Mouse (Mus musculus) forebrain, embryonic 13.5 days (tissue): ENCODE data around the gene Olfr1513. TPM values are rescaled to one million over a fixed set of nuclear protein-coding genes. Genes with fewer than 3 reads are reported as not detected.
"Not testable (repeated sequence)": the region's sequence is repeated elsewhere in the genome, so short reads cannot be mapped to it uniquely, and the experiment has no call there.

ENCODE experiments used
- ATAC-seq: fragments of 200-750 bp; cut with Nextera tagmentation; 2 replicates; pipeline ENCODE4 v1.8.0; 2017
- H3K27ac ChIP-seq: fragments of 300-500 bp; sonication (generic); 2 replicates; pipeline ENCODE4 v1.5.1; 2015; ENCODE audit warnings: inconsistent platforms, mild to moderate bottlenecking, moderate library complexity
- H3K27me3 ChIP-seq: fragments of 300-500 bp; sonication (generic); 2 replicates; pipeline ENCODE4 v1.6.1; 2015; ENCODE audit warnings: mild to moderate bottlenecking, inconsistent platforms
- H3K36me3 ChIP-seq: fragments of 300-500 bp; sonication (generic); 2 replicates; pipeline ENCODE4 v1.6.1; 2015; ENCODE audit warnings: mild to moderate bottlenecking, inconsistent platforms; ENCODE audit not compliant: poor library complexity, severe bottlenecking
- H3K4me1 ChIP-seq: fragments of 300-500 bp; sonication (generic); 2 replicates; pipeline ENCODE4 v1.6.1; 2015; ENCODE audit warnings: inconsistent platforms
- H3K4me2 ChIP-seq: fragments of 300-500 bp; sonication (generic); 2 replicates; pipeline ENCODE4 v1.6.1; 2015; ENCODE audit warnings: inconsistent platforms, mild to moderate bottlenecking, moderate library complexity
- H3K4me3 ChIP-seq: fragments of 300-500 bp; sonication (generic); 2 replicates; pipeline ENCODE4 v1.5.1; 2015; ENCODE audit warnings: mild to moderate bottlenecking, inconsistent platforms
- H3K9ac ChIP-seq: fragments of 300-500 bp; sonication (generic); 2 replicates; pipeline ENCODE4 v1.6.1; 2015; ENCODE audit warnings: mild to moderate bottlenecking, inconsistent platforms
- H3K9me3 ChIP-seq: fragments of 300-500 bp; sonication (generic); replicated peaks from 2 replicates; pipeline ENCODE4 v1.6.1; 2016; ENCODE audit warnings: inconsistent platforms
- WGBS: fragments of 180-500 bp; shearing (Covaris S2); methylation state at CpG from one replicate; pipeline ENCODE4 v1.1.7; 2015; 5-methylcytosine and 5-hydroxymethylcytosine counted together
- polyA plus RNA-seq: library from polyadenylated mRNA; unstranded; fragments of >200 nt; fragmentation: Nextera tagmentation; extraction: Ambion mirVana; gene quantifications from 2 replicates; pipeline ENCODE4 v1.2.1, GENCODE M21; 2015

Gene Olfr1513
- not detected in 2 replicates for polyA plus RNA-seq

- Histone ChIP-seq H3K27me3 (no peaks in the 10 kb centered on the region), H3K4me2 (no peak within 1 kb of the TSS), H3K4me1 (no peaks in the 10 kb centered on the region), H3K4me3 (no peak within 1 kb of the TSS), H3K36me3 (no peaks in the 10 kb centered on the region), H3K9me3 (no peaks in the 10 kb centered on the region), H3K27ac (no peak within 1 kb of the TSS), H3K9ac (no peak within 1 kb of the TSS)
- no peak for ATAC-seq
- 86% methylated on average over 4 of the region's 4 CpGs for WGBS
These were observed at the start of gene Olfr1513 for GRCm38 (mm10) chr14:52356308-52356707. Gene Olfr1513, minus strand, starts transcription at chr14:52356408.

GRCm38 (mm10) chr14:52397279-52397678 lies 41.1 kb upstream of the Olfr1513 start, which contains the start of gene Olfr1511:
Gene Olfr1511, minus strand, starts transcription at chr14:52397379.
- Histone ChIP-seq H3K9ac (no peak within 1 kb of the TSS), H3K27ac (no peak within 1 kb of the TSS), H3K36me3 (no peaks in the 10 kb centered on the region), H3K4me1 (no peaks in the 10 kb centered on the region), H3K4me3 (no peak within 1 kb of the TSS), H3K9me3 (no peaks in the 10 kb centered on the region), H3K4me2 (no peak within 1 kb of the TSS), H3K27me3 (no peaks in the 10 kb centered on the region)
- no peak for ATAC-seq
- WGBS = 82% methylated on average over 4 of the region's 4 CpGs

- H3K9ac ChIP-seq, H3K36me3 ChIP-seq, H3K9me3 ChIP-seq, H3K27me3 ChIP-seq, H3K27ac ChIP-seq, H3K4me3 ChIP-seq, ATAC-seq, H3K4me1 ChIP-seq, H3K4me2 ChIP-seq: not testable (repeated sequence)
- 89% methylated on average over 9 of the region's 9 CpGs for WGBS
These were observed 34.1 kb upstream of the Olfr1513 start for GRCm38 (mm10) chr14:52390084-52390848.

GRCm38 (mm10) chr14:52379068-52379467 lies 22.9 kb upstream of the Olfr1513 start, which contains the start of gene Olfr1512:
Gene Olfr1512, minus strand, starts transcription at chr14:52379168.
- Histone ChIP-seq H3K27ac (no peak within 1 kb of the TSS), H3K4me1 (no peaks in the 10 kb centered on the region), H3K4me3 (no peak within 1 kb of the TSS), H3K27me3 (no peaks in the 10 kb centered on the region), H3K9ac (no peak within 1 kb of the TSS), H3K9me3 (no peaks in the 10 kb centered on the region), H3K36me3 (no peaks in the 10 kb centered on the region), H3K4me2 (no peak within 1 kb of the TSS)
- no peak for ATAC-seq
- WGBS = 90% methylated on average over 2 of the region's 2 CpGs

GRCm38 (mm10) chr14:52368741-52369140 lies 12.5 kb upstream of the Olfr1513 start:
- Histone ChIP-seq H3K36me3 (no peaks in the 10 kb centered on the region), H3K4me3 (no peak overlapping the region), H3K4me1 (no peaks in the 10 kb centered on the region), H3K4me2 (no peak overlapping the region), H3K9ac (no peak overlapping the region), H3K9me3 (no peaks in the 10 kb centered on the region), H3K27ac (no peak overlapping the region), H3K27me3 (no peaks in the 10 kb centered on the region)
- 88% methylated on average over 3 of the region's 3 CpGs for WGBS
- no peak for ATAC-seq

- Histone ChIP-seq H3K27ac (no peak overlapping the region), H3K4me2 (peak overlapping the region; percentile 54; the same call in 1 of the 2 replicates), H3K4me3 (no peak overlapping the region), H3K36me3 (no peaks in the 10 kb centered on the region), H3K9me3 (0 out of 2 replicates have a peak, but pooled peaks cover 2% of the 10 kb centered on the region), H3K4me1 (no peaks in the 10 kb centered on the region), H3K9ac (no peak overlapping the region), H3K27me3 (no peaks in the 10 kb centered on the region)
- whole genome bisulfite sequencing = 78% methylated on average over 6 of the region's 6 CpGs
- ATAC-seq = 0 out of 2 replicates have a peak, but pooled peaks have one; percentile 1
These were observed 16.7 kb downstream of the Olfr1513 start for GRCm38 (mm10) chr14:52339512-52339852.

- Histone ChIP-seq H3K4me1 (no peaks in the 10 kb centered on the region), H3K4me3 (peak overlapping the region; percentile 28), H3K36me3 (no peaks in the 10 kb centered on the region), H3K27ac (no peak overlapping the region), H3K27me3 (no peaks in the 10 kb centered on the region), H3K4me2 (peak overlapping the region; percentile 54), H3K9me3 (no peaks in the 10 kb centered on the region), H3K9ac (peak overlapping the region; percentile 53)
- WGBS = 31% methylated on average over 21 of the region's 21 CpGs
- peak; percentile 80 for ATAC-seq
These were observed 17.3 kb downstream of the Olfr1513 start for GRCm38 (mm10) chr14:52338751-52339511.

- Histone ChIP-seq H3K27me3 (no peaks in the 10 kb centered on the region), H3K4me3 (no peak overlapping the region), H3K4me1 (peaks cover 39% of the 10 kb centered on the region), H3K9me3 (no peaks in the 10 kb centered on the region), H3K27ac (peak overlapping the region; percentile 65; the same call in 1 of the 2 replicates), H3K36me3 (no peaks in the 10 kb centered on the region), H3K9ac (no peak overlapping the region), H3K4me2 (no peak overlapping the region)
- ATAC-seq = no peak
- 25% methylated on average over 1 of the region's 3 CpGs for WGBS
These were observed 24.0 kb downstream of the Olfr1513 start for GRCm38 (mm10) chr14:52332171-52332570.

GRCm38 (mm10) chr14:52331069-52331750 lies 25.0 kb downstream of the Olfr1513 start:
- Histone ChIP-seq H3K9ac (no peak overlapping the region; the same call in 1 of the 2 replicates), H3K27me3 (no peaks in the 10 kb centered on the region), H3K27ac (peak overlapping the region; percentile 65), H3K4me2 (peak overlapping the region; percentile 32), H3K9me3 (no peaks in the 10 kb centered on the region), H3K36me3 (no peaks in the 10 kb centered on the region), H3K4me3 (no peak overlapping the region), H3K4me1 (peaks cover 48% of the 10 kb centered on the region)
- ATAC-seq = no peak
- 4% methylated on average over 4 of the region's 4 CpGs for WGBS

GRCm38 (mm10) chr14:52327910-52328812 lies 28.0 kb downstream of the Olfr1513 start, which contains the start of gene Sall2:
Gene Sall2, minus strand, starts transcription at chr14:52328762.
- no peaks in the 10 kb centered on the region for H3K27me3 ChIP-seq
- no peaks in the 10 kb centered on the region for H3K36me3 ChIP-seq
- H3K9me3 ChIP-seq = no peaks in the 10 kb centered on the region
- peaks cover 57% of the 10 kb centered on the region for H3K4me1 ChIP-seq
- peak within 1 kb of the TSS; percentile 77 for H3K9ac ChIP-seq
- ATAC-seq = peak; percentile 65
- peak within 1 kb of the TSS; percentile 79 for H3K4me2 ChIP-seq
- peak within 1 kb of the TSS; percentile 81 for H3K27ac ChIP-seq
- under 1% methylated on average over 26 of the region's 26 CpGs for WGBS
- H3K4me3 ChIP-seq = peak within 1 kb of the TSS; percentile 60

- peak overlapping the region; percentile 81 for H3K27ac ChIP-seq
- H3K9ac ChIP-seq = peak overlapping the region; percentile 77
- peak; percentile 57 for ATAC-seq
- H3K9me3 ChIP-seq = no peaks in the 10 kb centered on the region
- H3K27me3 ChIP-seq = no peaks in the 10 kb centered on the region
- peaks cover 57% of the 10 kb centered on the region for H3K4me1 ChIP-seq
- H3K4me3 ChIP-seq = peak overlapping the region; percentile 60
- H3K36me3 ChIP-seq = no peaks in the 10 kb centered on the region
- WGBS = under 1% methylated on average over 14 of the region's 14 CpGs
- peak overlapping the region; percentile 79 for H3K4me2 ChIP-seq
These were observed 28.8 kb downstream of the Olfr1513 start for GRCm38 (mm10) chr14:52327375-52327901.
